Mouse (Mus musculus) kidney, embryonic 15.5 days (tissue): Measurements from ENCODE around the gene 1700021F05Rik. TPM values are rescaled to one million over a fixed set of nuclear protein-coding genes. Genes with fewer than 3 reads are reported as not detected.
"Not testable (repeated sequence)": the region's sequence is repeated elsewhere in the genome, so short reads cannot be mapped to it uniquely, and the experiment has no call there.

Experiments used
- ATAC-seq: fragments of 200-750 bp; cut with Nextera tagmentation; replicated peaks from 2 replicates; pipeline ENCODE4 v1.8.0; 2017; ENCODE audit warnings: moderate TSS enrichment; ENCODE audit not compliant: low FRiP score
- H3K27ac ChIP-seq: fragments of 300-500 bp; sonication (generic); 2 replicates; pipeline ENCODE4 v1.5.1; 2015; ENCODE audit warnings: mild to moderate bottlenecking, inconsistent platforms
- H3K27me3 ChIP-seq: fragments of 300-500 bp; sonication (generic); 2 replicates; pipeline ENCODE4 v1.6.1; 2015; ENCODE audit warnings: inconsistent platforms
- H3K36me3 ChIP-seq: fragments of 300-500 bp; sonication (generic); 2 replicates; pipeline ENCODE4 v1.6.1; 2015; ENCODE audit warnings: inconsistent platforms
- H3K4me1 ChIP-seq: fragments of 300-500 bp; sonication (generic); 2 replicates; pipeline ENCODE4 v1.6.1; 2015; ENCODE audit warnings: inconsistent platforms
- H3K4me2 ChIP-seq: fragments of 300-500 bp; sonication (generic); 2 replicates; pipeline ENCODE4 v1.6.1; 2015; ENCODE audit warnings: moderate library complexity, mild to moderate bottlenecking, inconsistent platforms
- H3K4me3 ChIP-seq: fragments of 300-500 bp; sonication (generic); replicated peaks from 2 replicates; pipeline ENCODE4 v1.5.1; 2015; ENCODE audit warnings: mild to moderate bottlenecking, inconsistent platforms
- H3K9ac ChIP-seq: fragments of 300-500 bp; sonication (generic); 2 replicates; pipeline ENCODE4 v1.6.1; 2015; ENCODE audit warnings: mild to moderate bottlenecking, inconsistent platforms
- H3K9me3 ChIP-seq: fragments of 300-500 bp; sonication (generic); replicated peaks from 2 replicates; pipeline ENCODE4 v1.6.1; 2016; ENCODE audit warnings: inconsistent platforms
- WGBS: fragments of 180-500 bp; shearing (Covaris S2); methylation state at CpG from one replicate; pipeline ENCODE4 v1.1.7; 2015; ENCODE audit warnings: mixed read lengths; 5-methylcytosine and 5-hydroxymethylcytosine counted together
- polyA plus RNA-seq: library from polyadenylated mRNA; unstranded; fragments of >200 nt; fragmentation: Nextera tagmentation; extraction: Ambion mirVana; gene quantifications from 2 replicates; pipeline ENCODE4 v1.2.1, GENCODE M21; 2015

1700021F05Rik gene
- polyA plus RNA-seq, 1 experiment from 2014 or later: 74.3 TPM

DNA sequence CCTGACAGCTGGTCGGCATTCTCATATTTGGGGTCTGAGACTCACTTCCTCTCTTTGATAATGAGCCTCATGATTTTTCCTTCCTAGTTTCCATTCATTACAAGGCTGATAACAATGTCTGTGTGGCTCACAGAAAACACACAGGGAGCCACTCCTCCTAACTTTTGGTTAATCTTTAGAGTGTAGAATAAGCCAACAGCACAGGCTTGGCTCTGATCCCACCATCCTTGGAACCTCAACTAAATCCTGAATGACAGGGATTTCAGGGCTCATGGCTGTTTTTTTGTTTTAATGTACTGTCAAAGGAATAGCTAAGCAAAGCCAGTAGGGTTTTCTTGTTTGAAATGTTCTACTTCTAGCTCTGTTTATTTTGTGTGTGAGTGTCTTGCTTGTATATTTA, 6.4 kb downstream of the 1700021F05Rik start:
- no peaks in the 10 kb centered on the region for H3K9me3 ChIP-seq
- H3K4me2 ChIP-seq: no peak overlapping the region
- H3K27me3 ChIP-seq: no peaks in the 10 kb centered on the region
- no peak overlapping the region for H3K27ac ChIP-seq
- H3K4me1 ChIP-seq: peaks cover 17% of the 10 kb centered on the region
- no peak overlapping the region for H3K4me3 ChIP-seq
- no peak overlapping the region for H3K9ac ChIP-seq
- H3K36me3 ChIP-seq: peaks cover 55% of the 10 kb centered on the region
- WGBS: 60% methylated on average over 1 of the region's 1 CpGs
- ATAC-seq: no peak

DNA sequence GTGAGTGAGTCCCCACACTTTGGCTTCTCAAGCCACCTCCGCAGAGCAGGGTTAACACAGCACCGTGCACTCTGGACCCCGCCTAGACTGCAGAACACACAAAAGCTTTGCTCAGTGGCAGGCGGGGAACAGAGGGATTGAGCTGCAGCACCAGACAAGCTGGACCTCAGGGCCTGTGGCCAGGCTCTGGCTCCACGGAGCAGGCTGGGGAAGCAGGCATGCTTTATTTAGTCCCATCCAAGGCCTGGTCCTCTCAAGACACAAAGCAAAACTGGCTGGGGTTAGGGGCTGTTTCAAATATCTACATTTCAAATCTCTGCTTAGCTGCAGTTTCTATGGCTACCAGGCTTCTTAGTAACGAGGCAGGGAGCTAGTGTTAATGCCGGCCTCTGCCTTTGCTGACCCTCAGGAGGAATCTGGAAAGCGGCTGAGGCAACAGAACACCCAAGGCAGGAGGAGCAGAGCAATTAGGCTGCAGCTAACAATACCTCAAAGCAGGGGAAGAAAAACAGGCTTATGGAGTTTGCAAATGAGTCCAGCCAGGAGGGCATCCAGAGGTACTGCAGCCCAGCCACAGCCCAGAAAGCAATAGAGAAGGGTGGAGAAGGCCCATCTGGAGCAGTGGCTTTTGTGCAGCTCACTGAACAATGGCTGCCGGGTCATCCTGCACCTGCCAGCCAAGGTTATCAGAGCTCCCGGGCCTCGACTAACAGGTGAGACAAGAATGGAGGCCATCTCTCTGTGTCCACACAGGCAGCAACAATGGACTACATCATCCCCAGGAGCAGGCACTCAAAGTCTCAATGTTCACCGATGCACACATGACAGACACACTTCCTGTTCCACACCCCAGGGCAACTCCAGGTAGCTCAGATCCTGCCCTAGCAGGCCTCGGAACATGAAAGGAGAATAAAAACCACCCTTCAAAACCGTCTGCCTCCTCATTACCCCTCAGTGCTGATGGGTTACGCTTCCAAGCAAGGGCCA, 13.2 kb downstream of the 1700021F05Rik start:
- Histone ChIP-seq H3K4me3 (no peak overlapping the region), H3K27me3 (no peaks in the 10 kb centered on the region), H3K4me1 (peaks cover 10% of the 10 kb centered on the region), H3K4me2 (no peak overlapping the region), H3K9me3 (no peaks in the 10 kb centered on the region), H3K36me3 (peaks cover 75% of the 10 kb centered on the region), H3K9ac (no peak overlapping the region), H3K27ac (peak overlapping the region; percentile 72)
- WGBS: 46% methylated on average over 15 of the region's 15 CpGs
- peak; percentile 37 for ATAC-seq

DNA sequence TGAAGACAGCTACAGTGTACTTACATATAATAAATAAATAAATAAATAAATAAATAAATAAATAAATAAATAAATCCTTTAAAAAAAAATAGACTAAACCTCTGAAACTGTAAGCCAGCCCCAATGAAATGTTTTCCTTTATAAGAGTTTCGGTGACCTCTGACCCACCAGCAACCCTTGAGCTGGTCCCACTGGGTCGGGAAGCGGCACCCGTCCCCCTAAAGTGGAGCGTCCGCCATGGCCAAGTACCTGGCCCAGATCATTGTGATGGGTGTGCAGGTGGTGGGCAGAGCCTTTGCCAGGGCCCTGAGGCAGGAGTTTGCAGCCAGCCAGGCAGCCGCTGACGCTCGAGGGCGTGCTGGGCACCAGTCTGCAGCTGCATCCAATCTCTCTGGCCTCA, 16.9 kb downstream of the 1700021F05Rik start, which contains the start of gene Gm9803:
Gene Gm9803, plus strand, starts transcription at position 154 of the 400 bp plus-strand sequence.
- H3K4me2 ChIP-seq, H3K27ac ChIP-seq, H3K9ac ChIP-seq, H3K4me1 ChIP-seq, H3K4me3 ChIP-seq, ATAC-seq, H3K9me3 ChIP-seq, H3K27me3 ChIP-seq: not testable (repeated sequence)
- WGBS: 98% methylated on average over 10 of the region's 10 CpGs
- H3K36me3 ChIP-seq: peaks cover 39% of the 10 kb centered on the region

DNA sequence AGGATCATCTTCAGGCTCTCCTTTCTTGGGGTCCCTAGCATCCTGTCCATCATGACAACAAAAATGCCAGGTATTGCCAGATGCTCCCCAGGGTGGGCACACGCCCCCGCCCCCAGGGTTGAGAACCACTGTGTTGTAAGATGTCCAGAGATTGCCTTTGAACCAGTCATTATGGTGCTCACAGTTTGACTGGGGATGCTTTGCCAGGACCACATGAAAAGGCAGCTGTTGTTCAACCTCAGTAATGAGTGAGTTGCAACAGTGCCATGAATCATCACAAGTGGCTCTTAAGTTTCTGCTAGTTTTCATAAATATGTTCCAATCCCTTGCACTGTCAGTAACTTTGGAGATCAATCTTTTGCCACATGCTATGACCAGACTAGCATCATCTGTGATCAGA, 20.8 kb downstream of the 1700021F05Rik start:
- H3K4me2 ChIP-seq: no peak overlapping the region
- no peak for ATAC-seq
- WGBS: 93% methylated on average over 2 of the region's 2 CpGs
- no peaks in the 10 kb centered on the region for H3K27me3 ChIP-seq
- no peaks in the 10 kb centered on the region for H3K9me3 ChIP-seq
- no peak overlapping the region for H3K27ac ChIP-seq
- peaks cover 12% of the 10 kb centered on the region for H3K36me3 ChIP-seq
- H3K4me1 ChIP-seq: peaks cover 21% of the 10 kb centered on the region
- H3K9ac ChIP-seq: no peak overlapping the region
- no peak overlapping the region for H3K4me3 ChIP-seq

DNA sequence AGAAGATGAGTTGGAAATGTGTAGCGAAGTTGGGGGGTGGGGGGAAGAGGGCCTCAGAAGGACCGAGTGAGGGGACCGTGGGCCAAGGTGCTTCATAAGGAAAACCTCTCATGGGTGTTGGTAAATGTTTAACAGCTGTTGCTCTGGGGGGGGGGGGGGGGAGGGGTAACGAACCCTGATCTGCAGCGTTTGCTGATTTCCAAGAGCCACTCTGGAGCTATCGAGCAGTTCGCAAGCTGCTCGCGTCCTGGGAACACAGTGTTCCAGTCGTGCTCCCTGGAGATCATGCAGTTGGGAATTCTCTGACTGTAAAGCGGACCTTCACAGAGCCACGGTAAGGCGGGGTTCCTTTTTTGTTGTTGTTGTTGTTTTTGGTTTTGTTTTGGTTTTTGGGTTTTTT, 22.4 kb downstream of the 1700021F05Rik start:
- H3K9ac ChIP-seq: no peak overlapping the region
- peak overlapping the region; percentile 74 for H3K27ac ChIP-seq
- peak overlapping the region; percentile 16; the same call in 1 of the 2 replicates for H3K4me3 ChIP-seq
- H3K4me2 ChIP-seq: peak overlapping the region; percentile 36
- peak; percentile 49; the same call in 1 of the 2 replicates for ATAC-seq
- H3K36me3 ChIP-seq: peaks cover 18% of the 10 kb centered on the region
- H3K4me1 ChIP-seq: peaks cover 26% of the 10 kb centered on the region
- WGBS: 55% methylated on average over 13 of the region's 13 CpGs
- no peaks in the 10 kb centered on the region for H3K27me3 ChIP-seq
- H3K9me3 ChIP-seq: no peaks in the 10 kb centered on the region

DNA sequence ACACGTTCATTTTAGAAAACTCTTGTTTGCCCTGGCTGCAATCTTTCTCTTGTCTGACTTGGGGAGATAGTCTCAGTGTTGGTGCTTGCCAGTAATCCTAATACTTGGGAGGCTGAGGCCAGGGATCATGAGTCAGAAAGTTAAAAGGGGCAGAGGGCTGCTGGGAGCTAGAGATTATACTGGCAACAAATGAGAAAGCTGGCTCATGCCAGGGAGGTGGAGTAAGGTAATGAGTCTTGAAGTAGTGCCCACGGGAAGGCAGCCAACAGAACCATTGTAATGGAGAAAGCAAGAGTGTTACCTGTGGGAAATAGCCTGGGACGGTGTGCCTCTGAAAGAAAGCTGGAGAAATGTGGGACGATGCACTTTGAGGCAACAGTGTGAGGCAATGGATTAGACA, 23.0 kb downstream of the 1700021F05Rik start:
- Histone ChIP-seq H3K27ac (peak overlapping the region; percentile 74), H3K9ac (no peak overlapping the region), H3K27me3 (no peaks in the 10 kb centered on the region), H3K4me1 (peaks cover 26% of the 10 kb centered on the region), H3K9me3 (no peaks in the 10 kb centered on the region), H3K4me2 (peak overlapping the region; percentile 36; the same call in 1 of the 2 replicates), H3K4me3 (no peak overlapping the region), H3K36me3 (peaks cover 23% of the 10 kb centered on the region)
- 58% methylated on average over 4 of the region's 4 CpGs for WGBS
- peak; percentile 42; the same call in 1 of the 2 replicates for ATAC-seq

DNA sequence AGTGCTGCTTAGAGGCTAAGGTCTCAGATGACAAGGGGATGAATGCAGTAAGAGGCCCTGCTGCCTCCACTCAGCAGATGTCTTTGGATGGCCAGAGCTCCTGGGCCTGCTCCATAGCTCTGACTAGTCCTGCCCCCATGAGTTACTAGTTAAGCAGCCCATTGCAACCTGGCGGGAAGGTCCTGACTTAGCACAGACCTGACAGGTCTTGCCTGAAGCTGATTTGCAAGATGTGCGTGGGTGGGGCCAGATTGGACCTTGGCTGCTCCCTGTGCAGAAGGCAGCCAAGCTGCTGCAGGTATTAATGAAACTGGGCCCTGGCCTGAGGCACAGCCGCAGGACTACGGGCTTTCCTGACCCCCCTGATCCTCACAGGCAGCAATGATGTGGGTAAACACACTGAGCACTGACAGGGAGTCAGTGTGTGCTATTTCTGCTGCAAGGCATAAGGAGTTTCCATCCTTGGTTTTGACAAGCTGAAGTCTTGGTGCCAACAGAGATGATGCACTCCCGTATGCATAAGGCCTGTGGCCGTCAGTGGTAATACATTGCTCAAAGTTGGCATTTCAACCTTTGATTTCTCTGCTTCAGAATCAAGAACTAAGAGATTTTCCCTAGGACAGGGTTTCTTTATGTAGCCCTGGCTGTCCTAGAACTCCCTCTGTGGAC, 23.7 kb downstream of the 1700021F05Rik start:
- Histone ChIP-seq H3K4me2 (no peak overlapping the region), H3K9ac (no peak overlapping the region), H3K36me3 (peaks cover 28% of the 10 kb centered on the region), H3K4me1 (peaks cover 26% of the 10 kb centered on the region), H3K4me3 (no peak overlapping the region), H3K9me3 (no peaks in the 10 kb centered on the region), H3K27me3 (no peaks in the 10 kb centered on the region), H3K27ac (peak overlapping the region; percentile 74)
- 55% methylated on average over 6 of the region's 6 CpGs for WGBS
- peak; percentile 52; the same call in 1 of the 2 replicates for ATAC-seq

DNA sequence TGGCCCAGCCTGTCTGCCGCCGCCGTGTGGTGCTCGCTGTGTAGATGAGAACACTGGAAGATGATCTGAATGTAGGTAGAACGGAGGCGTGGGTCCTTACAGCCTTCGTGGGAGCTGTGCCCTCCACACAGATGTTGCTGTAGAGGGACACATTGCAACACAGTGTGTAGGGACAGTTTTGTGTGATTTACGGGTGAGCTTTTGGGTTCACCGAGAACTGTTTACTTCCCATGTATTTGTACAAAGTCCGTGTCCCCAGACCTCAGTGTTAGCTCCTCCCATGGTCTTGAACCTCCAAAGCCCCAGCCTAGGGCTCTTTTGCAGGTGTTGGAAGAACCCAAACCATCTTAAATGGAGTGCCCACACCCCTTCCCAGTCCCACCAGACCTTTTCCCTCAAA, 27.8 kb downstream of the 1700021F05Rik start:
- 85% methylated on average over 10 of the region's 10 CpGs for WGBS
- no peak overlapping the region for H3K4me3 ChIP-seq
- H3K27ac ChIP-seq: no peak overlapping the region
- no peak overlapping the region for H3K4me2 ChIP-seq
- no peaks in the 10 kb centered on the region for H3K27me3 ChIP-seq
- no peak for ATAC-seq
- H3K9ac ChIP-seq: no peak overlapping the region
- peaks cover 61% of the 10 kb centered on the region for H3K36me3 ChIP-seq
- no peaks in the 10 kb centered on the region for H3K9me3 ChIP-seq
- H3K4me1 ChIP-seq: peaks cover 26% of the 10 kb centered on the region

DNA sequence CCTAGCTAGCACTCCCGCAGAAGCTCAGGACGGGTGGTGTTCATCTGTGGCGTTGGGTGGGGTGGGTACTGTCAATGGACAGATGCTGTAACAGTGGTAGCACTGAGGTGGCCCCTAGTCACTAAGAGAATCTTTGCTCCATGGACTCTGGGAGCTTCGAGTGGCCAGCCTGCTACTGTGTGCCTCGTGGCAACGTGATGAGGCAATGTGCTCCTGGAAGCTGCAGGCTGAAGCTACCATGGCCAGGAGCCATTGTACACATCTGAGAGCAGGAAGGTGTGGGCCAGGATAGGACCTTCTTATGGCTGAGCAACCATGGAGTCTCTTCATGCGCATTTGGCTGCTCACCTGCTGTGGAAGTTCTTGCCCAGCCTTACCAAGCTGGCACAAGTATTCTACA, 31.6 kb downstream of the 1700021F05Rik start:
- no peak for ATAC-seq
- no peak overlapping the region for H3K4me3 ChIP-seq
- 0 out of 2 replicates have a peak, but pooled peaks cover 4% of the 10 kb centered on the region for H3K4me1 ChIP-seq
- H3K4me2 ChIP-seq: no peak overlapping the region
- H3K36me3 ChIP-seq: peaks cover 68% of the 10 kb centered on the region
- H3K27ac ChIP-seq: no peak overlapping the region
- over 99% methylated on average over 7 of the region's 7 CpGs for WGBS
- no peak overlapping the region for H3K9ac ChIP-seq
- no peaks in the 10 kb centered on the region for H3K27me3 ChIP-seq
- H3K9me3 ChIP-seq: no peaks in the 10 kb centered on the region

DNA sequence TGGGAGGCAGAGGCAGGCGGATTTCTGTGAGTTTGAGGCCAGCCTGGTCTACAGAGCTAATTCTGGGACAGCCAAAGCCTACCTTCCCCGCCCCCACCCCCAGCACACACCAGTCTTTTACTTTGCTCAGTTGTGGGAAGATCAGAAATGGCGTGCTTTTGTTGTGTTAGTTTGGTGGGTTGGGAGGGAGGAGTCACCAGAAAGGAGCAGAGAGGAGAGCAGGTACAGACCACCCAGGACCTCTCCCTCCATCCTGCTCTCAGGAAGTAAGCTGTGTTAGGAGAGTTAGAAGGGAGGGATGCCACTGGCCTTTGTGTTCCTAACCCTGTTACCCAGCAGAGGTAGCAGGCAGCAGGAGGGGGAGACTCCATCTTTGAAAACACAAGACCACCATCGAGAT, 33.7 kb downstream of the 1700021F05Rik start:
- H3K36me3 ChIP-seq: peaks cover 67% of the 10 kb centered on the region
- no peaks in the 10 kb centered on the region for H3K27me3 ChIP-seq
- no peak for ATAC-seq
- no peaks in the 10 kb centered on the region for H3K9me3 ChIP-seq
- H3K27ac ChIP-seq: no peak overlapping the region
- H3K9ac ChIP-seq: no peak overlapping the region
- H3K4me2 ChIP-seq: no peak overlapping the region
- no peak overlapping the region for H3K4me3 ChIP-seq
- no peaks in the 10 kb centered on the region for H3K4me1 ChIP-seq
- WGBS: 82% methylated on average over 4 of the region's 4 CpGs

DNA sequence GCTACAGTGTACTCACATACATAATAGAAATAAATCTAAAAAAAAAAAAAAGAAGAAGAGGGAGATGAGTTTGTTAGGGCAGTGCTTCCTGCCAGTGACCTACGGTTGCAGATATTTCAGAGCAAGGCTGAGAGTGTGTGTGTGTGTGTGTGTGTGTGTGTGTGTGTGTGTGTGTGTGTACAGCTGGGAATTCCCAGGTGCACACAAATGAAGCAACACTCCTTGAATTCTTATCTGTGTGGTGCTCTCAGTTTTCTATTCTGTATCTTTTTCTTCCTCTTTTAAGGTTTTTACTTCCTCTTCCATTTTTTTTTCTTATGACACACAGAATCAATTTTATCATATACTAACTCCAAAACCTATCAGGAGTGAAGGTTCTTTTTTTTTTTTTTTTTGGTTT, 36.5 kb downstream of the 1700021F05Rik start:
- Histone ChIP-seq H3K4me3 (no peak overlapping the region), H3K4me2 (no peak overlapping the region), H3K36me3 (peaks cover 64% of the 10 kb centered on the region), H3K4me1 (no peaks in the 10 kb centered on the region), H3K9ac (no peak overlapping the region), H3K27me3 (no peaks in the 10 kb centered on the region), H3K9me3 (no peaks in the 10 kb centered on the region), H3K27ac (no peak overlapping the region)
- no peak for ATAC-seq
- 71% methylated on average over 1 of the region's 1 CpGs for WGBS

DNA sequence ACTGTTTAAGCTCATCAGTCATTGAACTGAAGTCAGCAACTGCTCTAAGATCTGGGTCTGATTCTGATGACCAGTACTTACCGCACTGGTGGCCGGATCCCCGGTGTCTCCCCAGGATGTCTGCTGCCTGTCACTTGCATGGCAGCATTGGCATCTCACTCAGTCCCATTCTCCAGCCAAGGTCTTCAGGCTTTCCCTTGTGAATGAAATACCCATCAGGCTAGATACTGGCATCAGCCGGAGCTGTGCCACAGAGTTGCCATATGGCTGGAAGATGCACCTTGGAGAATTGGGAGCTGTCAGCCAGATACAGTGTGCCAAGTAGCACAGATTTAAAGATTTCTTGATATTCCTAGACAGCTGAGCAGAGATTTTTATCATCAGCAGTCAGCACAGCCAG, 38.2 kb downstream of the 1700021F05Rik start:
- H3K4me2 ChIP-seq: no peak overlapping the region
- peaks cover 72% of the 10 kb centered on the region for H3K36me3 ChIP-seq
- H3K27me3 ChIP-seq: no peaks in the 10 kb centered on the region
- no peak overlapping the region for H3K4me3 ChIP-seq
- H3K4me1 ChIP-seq: no peaks in the 10 kb centered on the region
- WGBS: 95% methylated on average over 4 of the region's 4 CpGs
- H3K9ac ChIP-seq: no peak overlapping the region
- H3K27ac ChIP-seq: no peak overlapping the region
- no peaks in the 10 kb centered on the region for H3K9me3 ChIP-seq
- ATAC-seq: no peak
